Mouse (Mus musculus) C2C12 (cell line): ENCODE measurements around the gene Stx6. TPM values are rescaled to one million over a fixed set of nuclear protein-coding genes. Genes with fewer than 3 reads are reported as not detected.

Experiments
- H3K27me3 ChIP-seq: one replicate; pipeline ENCODE4 v1.6.1; 2011; ENCODE audit not compliant: control insufficient read depth, insufficient read depth, insufficient read length
- H3K36me3 ChIP-seq: one replicate; pipeline ENCODE4 v1.6.1; 2011; ENCODE audit not compliant: control insufficient read depth, insufficient read depth
- H3K4me3 ChIP-seq: one replicate; pipeline ENCODE4 v1.5.1; 2011; ENCODE audit warnings: mild to moderate bottlenecking, control low read depth; ENCODE audit not compliant: poor library complexity, insufficient read depth, severe bottlenecking
- H3K79me2 ChIP-seq: one replicate; pipeline ENCODE4 v1.6.1; 2011; ENCODE audit not compliant: control insufficient read depth, insufficient read depth
- H3K79me3 ChIP-seq: one replicate; pipeline ENCODE4 v1.6.1; 2011; ENCODE audit warnings: low read depth, control low read depth
- H3ac ChIP-seq: one replicate; pipeline ENCODE3; 2011; ENCODE audit warnings: low read depth; ENCODE audit not compliant: control insufficient read depth, insufficient read length
- CEBPB ChIP-seq: IDR thresholded peaks from one replicate; pipeline ENCODE4 v1.6.1; 2011; ENCODE audit warnings: low read depth, mild to moderate bottlenecking, control low read depth, moderate library complexity
- CTCF ChIP-seq: IDR thresholded peaks from one replicate; pipeline ENCODE4 v1.5.1; 2011; ENCODE audit not compliant: control insufficient read depth, insufficient read depth, insufficient read length
- FOSL1 ChIP-seq: IDR thresholded peaks from one replicate; pipeline ENCODE4 v1.8.0; 2011; ENCODE audit warnings: mild to moderate bottlenecking, low read length; ENCODE audit not compliant: poor library complexity, insufficient read depth, severe bottlenecking
- MAX ChIP-seq: IDR thresholded peaks from one replicate; pipeline ENCODE4 v1.6.1; 2011; ENCODE audit warnings: mild to moderate bottlenecking, control low read depth
- MYOD1 ChIP-seq: IDR thresholded peaks from one replicate; pipeline ENCODE4 v1.6.1; 2011; ENCODE audit warnings: low read depth; ENCODE audit not compliant: control insufficient read depth, insufficient read length
- MYOG ChIP-seq: IDR thresholded peaks from one replicate; pipeline ENCODE4 v1.6.1; 2011; ENCODE audit not compliant: control insufficient read depth, insufficient read length; ENCODE audit errors: extremely low read depth
- USF1 ChIP-seq: IDR thresholded peaks from one replicate; pipeline ENCODE4 v1.6.1; 2011; ENCODE audit warnings: low read depth, mild to moderate bottlenecking, control low read depth, moderate library complexity
- polyA plus RNA-seq: library from polyadenylated mRNA; unstranded; fragments of >200 nt; fragmentation: generic; extraction: Trizol; gene quantifications from one replicate; pipeline ENCODE4 v1.2.1, GENCODE M21; 2012; ENCODE audit warnings: missing spikeins

Gene Stx6
- polyA plus RNA-seq, 1 experiment: 30.5 TPM

- no peaks in the 10 kb centered on the region for H3K79me2 ChIP-seq
- TF ChIP-seq USF1 (no peak), MYOD1 (no peak), MAX (no peak), FOSL1 (no peak), MYOG (no peak), CTCF (no peak), CEBPB (no peak)
- no peaks in the 10 kb centered on the region for H3K36me3 ChIP-seq
- no peak overlapping the region for H3ac ChIP-seq
- no peaks in the 10 kb centered on the region for H3K27me3 ChIP-seq
- H3K79me3 ChIP-seq: no peaks in the 10 kb centered on the region
- no peak overlapping the region for H3K4me3 ChIP-seq
Observed at GRCm38 (mm10) chr1:155207859-155208258, 49.3 kb downstream of the Stx6 start.

GRCm38 (mm10) chr1:155210011-155210763 is 51.7 kb downstream of the Stx6 start:
- no peak for TF ChIP-seq MYOD1
- TF ChIP-seq FOSL1: no peak
- TF ChIP-seq MYOG: no peak
- no peak for TF ChIP-seq USF1
- no peaks in the 10 kb centered on the region for H3K27me3 ChIP-seq
- no peaks in the 10 kb centered on the region for H3K79me2 ChIP-seq
- H3K79me3 ChIP-seq: no peaks in the 10 kb centered on the region
- H3K36me3 ChIP-seq: no peaks in the 10 kb centered on the region
- H3ac ChIP-seq: no peak overlapping the region
- no peak overlapping the region for H3K4me3 ChIP-seq

- Histone ChIP-seq H3K79me3 (no peaks in the 10 kb centered on the region), H3K4me3 (no peak overlapping the region), H3K79me2 (no peaks in the 10 kb centered on the region), H3ac (no peak overlapping the region), H3K36me3 (no peaks in the 10 kb centered on the region), H3K27me3 (no peaks in the 10 kb centered on the region)
- TF ChIP-seq MYOD1: no peak
- no peak for TF ChIP-seq CEBPB
- TF ChIP-seq FOSL1: no peak
- TF ChIP-seq MYOG: no peak
- no peak for TF ChIP-seq USF1
- TF ChIP-seq CTCF: no peak
- no peak for TF ChIP-seq MAX
Observed at GRCm38 (mm10) chr1:155211017-155211416, 52.5 kb downstream of the Stx6 start.

- TF ChIP-seq CEBPB: no peak
- TF ChIP-seq USF1: no peak
- TF ChIP-seq MYOG: no peak
- no peak for TF ChIP-seq MYOD1
- no peak for TF ChIP-seq FOSL1
- TF ChIP-seq CTCF: no peak
- TF ChIP-seq MAX: no peak
- Histone ChIP-seq H3K4me3 (no peak overlapping the region), H3ac (no peak overlapping the region), H3K27me3 (no peaks in the 10 kb centered on the region), H3K36me3 (no peaks in the 10 kb centered on the region), H3K79me3 (no peaks in the 10 kb centered on the region), H3K79me2 (no peaks in the 10 kb centered on the region)
Observed at GRCm38 (mm10) chr1:155212081-155212480, 53.6 kb downstream of the Stx6 start.

- TF ChIP-seq MAX: no peak
- no peak for TF ChIP-seq MYOD1
- no peak for TF ChIP-seq USF1
- no peak for TF ChIP-seq FOSL1
- TF ChIP-seq CTCF: no peak
- no peak for TF ChIP-seq CEBPB
- no peak overlapping the region for H3K4me3 ChIP-seq
- no peaks in the 10 kb centered on the region for H3K79me2 ChIP-seq
- H3K27me3 ChIP-seq: no peaks in the 10 kb centered on the region
- H3K36me3 ChIP-seq: no peaks in the 10 kb centered on the region
- no peak overlapping the region for H3ac ChIP-seq
- H3K79me3 ChIP-seq: no peaks in the 10 kb centered on the region
Observed at GRCm38 (mm10) chr1:155212493-155212892, 54.0 kb downstream of the Stx6 start.

- Histone ChIP-seq H3K79me2 (no peaks in the 10 kb centered on the region), H3ac (no peak overlapping the region), H3K27me3 (no peaks in the 10 kb centered on the region), H3K4me3 (no peak overlapping the region), H3K36me3 (no peaks in the 10 kb centered on the region), H3K79me3 (no peaks in the 10 kb centered on the region)
- TF ChIP-seq USF1 (no peak), MYOG (no peak), MAX (no peak), CTCF (no peak), FOSL1 (no peak), MYOD1 (no peak), CEBPB (no peak)
Observed at GRCm38 (mm10) chr1:155212936-155213774, 54.6 kb downstream of the Stx6 start.
